Mouse (Mus musculus): ENCODE results near the gene Zfp809.
A peak's percentile ranks its signal among the peaks of the same experiment; 100 is the strongest.

Gene Zfp809

DNA sequence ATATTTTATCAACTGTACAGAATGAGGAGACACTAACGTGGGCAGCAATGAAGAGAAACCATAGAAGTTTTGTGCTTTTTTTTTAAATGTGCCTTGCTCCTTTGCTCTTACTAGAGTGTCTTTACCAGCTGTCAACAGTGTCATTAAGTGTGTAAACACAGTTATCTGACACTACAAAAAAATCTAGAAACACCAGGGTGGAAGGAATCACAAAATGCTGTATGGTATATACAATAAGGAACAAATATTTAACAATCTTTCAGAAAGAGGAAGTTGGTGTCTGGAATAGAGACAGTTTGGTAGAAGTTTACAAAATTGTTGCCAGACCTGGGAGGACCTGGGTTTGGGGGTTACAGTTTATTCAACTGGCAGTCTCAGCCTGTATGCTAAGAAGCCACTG lies 36.1 kb downstream of the Zfp809 start:
- no peak for DNase-seq (ENCODE audit: low spot score)

DNA sequence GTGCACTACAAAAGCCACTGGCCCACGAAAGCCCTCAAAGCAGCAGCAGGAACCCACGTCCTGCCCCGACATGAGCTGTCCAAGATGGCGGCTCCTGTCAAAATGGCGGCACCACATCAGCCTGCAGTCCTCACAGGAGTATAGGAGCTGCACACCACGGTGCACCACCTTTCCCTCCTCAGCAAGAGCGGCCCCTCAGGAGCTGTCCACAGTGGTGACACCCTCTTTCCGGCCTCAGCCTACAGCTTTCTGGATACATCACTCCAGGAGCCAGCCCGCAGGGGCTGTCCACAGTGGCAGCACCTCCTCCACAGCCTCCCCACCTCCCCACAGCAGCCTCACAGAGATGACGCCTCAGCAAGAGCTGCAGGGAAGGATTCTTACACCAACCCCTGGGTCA lies 37.1 kb downstream of the Zfp809 start:
- no peak for DNase-seq (ENCODE audit: low spot score)

DNA sequence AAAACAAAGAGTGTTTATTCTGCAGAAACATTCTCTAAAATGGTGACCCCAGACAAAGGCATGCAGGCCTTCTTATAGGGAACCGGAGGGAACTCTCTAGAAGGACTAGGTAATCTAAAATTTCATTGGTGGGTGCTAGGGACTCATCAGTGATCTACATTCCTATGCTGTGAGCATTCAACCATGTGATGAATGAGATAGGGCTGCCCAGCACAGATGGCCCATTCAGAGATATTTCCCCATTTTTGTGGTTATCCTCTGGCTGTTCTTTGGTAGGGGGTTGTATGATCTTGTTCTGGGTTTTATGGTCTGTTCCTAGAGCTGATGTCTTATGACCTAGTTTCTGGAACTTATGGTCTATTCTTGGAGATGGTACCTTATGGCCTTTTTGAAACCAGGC lies 43.4 kb downstream of the Zfp809 start:
- DNase-seq (ENCODE audit: low spot score) = no peak

DNA sequence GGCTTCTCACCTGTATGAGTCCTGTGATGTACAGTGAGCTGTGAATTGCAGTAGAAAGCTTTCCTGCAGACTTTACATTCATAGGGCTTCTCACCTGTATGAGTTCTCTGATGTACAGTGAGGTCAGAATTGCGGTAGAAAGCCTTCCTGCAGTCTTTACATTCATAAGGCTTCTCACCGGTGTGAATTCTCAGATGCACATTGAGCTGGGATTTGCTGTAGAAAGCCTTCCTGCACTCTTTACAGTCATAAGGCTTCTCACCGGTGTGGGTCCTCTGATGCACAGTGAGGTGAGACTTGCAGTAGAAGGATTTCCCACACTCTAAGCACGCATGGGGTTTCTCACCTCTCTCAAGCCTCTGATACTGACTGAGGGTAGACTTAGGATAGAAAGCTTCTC lies 53.2 kb downstream of the Zfp809 start:
- DNase-seq (ENCODE audit: low spot score) = peak; percentile 2
